Mouse (Mus musculus): Measurements from ENCODE around the gene Slc16a14.

DNA sequence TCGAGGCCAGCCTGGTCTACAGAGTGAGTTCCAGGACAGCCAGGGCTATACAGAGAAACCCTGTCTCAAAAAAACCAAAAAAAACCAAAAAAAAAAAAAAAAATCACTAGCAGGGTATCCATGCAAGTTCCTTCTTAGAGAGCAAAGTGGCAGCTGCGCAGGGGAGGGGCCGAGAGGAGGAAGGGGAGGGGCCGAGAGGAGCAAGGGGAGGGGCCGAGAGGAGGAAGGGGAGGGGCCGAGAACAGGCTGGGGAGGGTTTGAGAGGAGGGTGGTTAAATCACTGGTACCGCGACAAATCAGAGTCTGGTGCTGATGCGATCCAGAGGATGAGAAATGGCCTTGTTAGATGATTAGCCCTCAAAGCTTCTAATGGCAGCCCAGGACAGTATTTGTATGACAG lies 43.2 kb downstream of the Slc16a14 start:
- TF ChIP-seq CTCF (IDR thresholded peaks at IDR 0.05; ENCODE audit: low read depth, low read length): no peak
- TF ChIP-seq POLR2A (IDR thresholded peaks at IDR 0.05; ENCODE audit: borderline replicate concordance, low read depth, low read length): no peak

Measured in bone marrow macrophage, adult 2 months (primary cell).